Mouse (Mus musculus): Measurements from ENCODE around the gene Nup54. TPM values are rescaled to one million over a fixed set of nuclear protein-coding genes. Genes with fewer than 3 reads are reported as not detected.

Nup54 gene
- polyA plus RNA-seq, 1 experiment: 44.3 TPM

GRCm38 (mm10) chr5:92424126-92424525, 10.9 kb downstream of the Nup54 start:
- no peaks in the 10 kb centered on the region for H3K4me1 ChIP-seq (ENCODE audit: control insufficient read depth, insufficient read depth, low read length)
- H3K4me3 ChIP-seq (ENCODE audit: insufficient read depth, low read length): no peak overlapping the region
- H3K27ac ChIP-seq (ENCODE audit: insufficient read depth, low read length): no peak overlapping the region
- no peak for TF ChIP-seq POLR2A (IDR thresholded peaks at IDR 0.05; ENCODE audit: low read depth, low read length)
- TF ChIP-seq CTCF (IDR thresholded peaks at IDR 0.05; ENCODE audit: borderline replicate concordance, insufficient read depth, low read length): no peak

- no peak overlapping the region for H3K4me3 ChIP-seq (ENCODE audit: insufficient read depth, low read length)
- TF ChIP-seq CTCF (IDR thresholded peaks at IDR 0.05; ENCODE audit: borderline replicate concordance, insufficient read depth, low read length): no peak
- no peak for TF ChIP-seq POLR2A (IDR thresholded peaks at IDR 0.05; ENCODE audit: low read depth, low read length)
- H3K4me1 ChIP-seq (ENCODE audit: control insufficient read depth, insufficient read depth, low read length): no peaks in the 10 kb centered on the region
- no peak overlapping the region for H3K27ac ChIP-seq (ENCODE audit: insufficient read depth, low read length)
Observed at GRCm38 (mm10) chr5:92413982-92414375, 21.0 kb downstream of the Nup54 start.

- TF ChIP-seq POLR2A (IDR thresholded peaks at IDR 0.05; ENCODE audit: low read depth, low read length) (no peak), CTCF (IDR thresholded peaks at IDR 0.05; ENCODE audit: borderline replicate concordance, insufficient read depth, low read length) (no peak)
- Histone ChIP-seq H3K27ac (ENCODE audit: insufficient read depth, low read length) (no peak overlapping the region), H3K4me3 (ENCODE audit: insufficient read depth, low read length) (no peak overlapping the region), H3K4me1 (ENCODE audit: control insufficient read depth, insufficient read depth, low read length) (no peaks in the 10 kb centered on the region)
Observed at GRCm38 (mm10) chr5:92413271-92413981, 21.6 kb downstream of the Nup54 start.

- H3K27ac ChIP-seq (ENCODE audit: insufficient read depth, low read length): no peak overlapping the region
- H3K4me3 ChIP-seq (ENCODE audit: insufficient read depth, low read length): no peak overlapping the region
- TF ChIP-seq CTCF (IDR thresholded peaks at IDR 0.05; ENCODE audit: borderline replicate concordance, insufficient read depth, low read length) (no peak), POLR2A (IDR thresholded peaks at IDR 0.05; ENCODE audit: low read depth, low read length) (no peak)
- H3K4me1 ChIP-seq (ENCODE audit: control insufficient read depth, insufficient read depth, low read length): no peaks in the 10 kb centered on the region
Observed at GRCm38 (mm10) chr5:92411461-92412140, 23.4 kb downstream of the Nup54 start.

- Histone ChIP-seq H3K27ac (ENCODE audit: insufficient read depth, low read length) (no peak overlapping the region), H3K4me1 (ENCODE audit: control insufficient read depth, insufficient read depth, low read length) (no peaks in the 10 kb centered on the region), H3K4me3 (ENCODE audit: insufficient read depth, low read length) (no peak overlapping the region)
- TF ChIP-seq POLR2A (IDR thresholded peaks at IDR 0.05; ENCODE audit: low read depth, low read length) (no peak), CTCF (IDR thresholded peaks at IDR 0.05; ENCODE audit: borderline replicate concordance, insufficient read depth, low read length) (no peak)
Observed at GRCm38 (mm10) chr5:92410486-92410885, 24.5 kb downstream of the Nup54 start.

GRCm38 (mm10) chr5:92409361-92410155, 25.5 kb downstream of the Nup54 start:
- Histone ChIP-seq H3K4me1 (ENCODE audit: control insufficient read depth, insufficient read depth, low read length) (no peaks in the 10 kb centered on the region), H3K4me3 (ENCODE audit: insufficient read depth, low read length) (no peak overlapping the region), H3K27ac (ENCODE audit: insufficient read depth, low read length) (no peak overlapping the region)
- TF ChIP-seq CTCF (IDR thresholded peaks at IDR 0.05; ENCODE audit: borderline replicate concordance, insufficient read depth, low read length) (no peak), POLR2A (IDR thresholded peaks at IDR 0.05; ENCODE audit: low read depth, low read length) (no peak)

- no peak for TF ChIP-seq CTCF (IDR thresholded peaks at IDR 0.05; ENCODE audit: borderline replicate concordance, insufficient read depth, low read length)
- TF ChIP-seq POLR2A (IDR thresholded peaks at IDR 0.05; ENCODE audit: low read depth, low read length): no peak
- no peak overlapping the region for H3K27ac ChIP-seq (ENCODE audit: insufficient read depth, low read length)
- H3K4me1 ChIP-seq (ENCODE audit: control insufficient read depth, insufficient read depth, low read length): no peaks in the 10 kb centered on the region
- no peak overlapping the region for H3K4me3 ChIP-seq (ENCODE audit: insufficient read depth, low read length)
Observed at GRCm38 (mm10) chr5:92404400-92404678, 30.7 kb downstream of the Nup54 start.

GRCm38 (mm10) chr5:92403562-92404399, 31.2 kb downstream of the Nup54 start:
- TF ChIP-seq POLR2A (IDR thresholded peaks at IDR 0.05; ENCODE audit: low read depth, low read length): no peak
- TF ChIP-seq CTCF (IDR thresholded peaks at IDR 0.05; ENCODE audit: borderline replicate concordance, insufficient read depth, low read length): no peak
- Histone ChIP-seq H3K4me3 (ENCODE audit: insufficient read depth, low read length) (no peak overlapping the region), H3K4me1 (ENCODE audit: control insufficient read depth, insufficient read depth, low read length) (no peaks in the 10 kb centered on the region), H3K27ac (ENCODE audit: insufficient read depth, low read length) (no peak overlapping the region)

GRCm38 (mm10) chr5:92402816-92403215, 32.2 kb downstream of the Nup54 start:
- no peaks in the 10 kb centered on the region for H3K4me1 ChIP-seq (ENCODE audit: control insufficient read depth, insufficient read depth, low read length)
- TF ChIP-seq CTCF (IDR thresholded peaks at IDR 0.05; ENCODE audit: borderline replicate concordance, insufficient read depth, low read length) (no peak), POLR2A (IDR thresholded peaks at IDR 0.05; ENCODE audit: low read depth, low read length) (no peak)
- H3K27ac ChIP-seq (ENCODE audit: insufficient read depth, low read length): no peak overlapping the region
- no peak overlapping the region for H3K4me3 ChIP-seq (ENCODE audit: insufficient read depth, low read length)
